Mouse (Mus musculus) small intestine, adult 2 months (tissue): Measurements from ENCODE around the gene Fbxo48. TPM values are rescaled to one million over a fixed set of nuclear protein-coding genes. Genes with fewer than 3 reads are reported as not detected.

Experiments used
- H3K27ac ChIP-seq: fragments of 200-500 bp; 2 replicates; pipeline ENCODE4 v1.5.1; 2012; ENCODE audit warnings: low read depth, low read length, control low read depth, inconsistent platforms; ENCODE audit not compliant: insufficient read depth
- H3K27me3 ChIP-seq: fragments of 200-500 bp; 2 replicates; pipeline ENCODE4 v1.6.1; 2012; ENCODE audit warnings: mild to moderate bottlenecking, moderate library complexity, low read length, inconsistent platforms; ENCODE audit not compliant: control insufficient read depth, insufficient read depth
- H3K36me3 ChIP-seq: fragments of 200-500 bp; 2 replicates; pipeline ENCODE4 v1.6.1; 2012; ENCODE audit warnings: mild to moderate bottlenecking, low read length, control low read depth, inconsistent platforms; ENCODE audit not compliant: control insufficient read depth, insufficient read depth
- H3K4me1 ChIP-seq: fragments of 200-500 bp; 2 replicates; pipeline ENCODE4 v1.6.1; 2012; ENCODE audit warnings: low read length, inconsistent platforms, mixed read lengths; ENCODE audit not compliant: control insufficient read depth, insufficient read depth, insufficient read length
- H3K4me3 ChIP-seq: fragments of 200-500 bp; 2 replicates; pipeline ENCODE4 v1.5.1; 2012; ENCODE audit warnings: low read depth, mild to moderate bottlenecking, control low read depth, inconsistent platforms, low read length, moderate library complexity
- CTCF ChIP-seq: fragments of 200-500 bp; IDR thresholded peaks from 2 replicates; pipeline ENCODE4 v1.5.1; 2012; ENCODE audit warnings: low read depth, mild to moderate bottlenecking, control low read depth, inconsistent platforms, low read length, moderate library complexity, mixed read lengths; ENCODE audit not compliant: insufficient replicate concordance, insufficient read length; ENCODE audit errors: extremely low read depth
- POLR2A ChIP-seq: fragments of 200-500 bp; IDR thresholded peaks from 2 replicates; pipeline ENCODE4 v1.6.1; 2012; ENCODE audit warnings: low read depth, mild to moderate bottlenecking, control low read depth, inconsistent platforms, low read length, moderate library complexity
- WGBS: fragments of 180-500 bp; shearing (Covaris S2); methylation state at CpG from one replicate; pipeline ENCODE4 v1.1.7; 2018; 5-methylcytosine and 5-hydroxymethylcytosine counted together
- polyA plus RNA-seq: library from polyadenylated mRNA; depleted of rRNA; stranded (reverse); fragments of >200 nt; gene quantifications from 2 replicates; pipeline ENCODE4 v1.2.3, GENCODE M21; 2012

Fbxo48 gene
- polyA plus RNA-seq, 1 experiment = 0.16 TPM

GRCm38 (mm10) chr11:16950226-16950975 is 774 bp upstream of the Fbxo48 start:
- Histone ChIP-seq H3K4me1 (0 out of 2 replicates have a peak, but pooled peaks cover 2% of the 10 kb centered on the region), H3K4me3 (peak overlapping the region; percentile 67), H3K36me3 (no peaks in the 10 kb centered on the region), H3K27me3 (no peaks in the 10 kb centered on the region), H3K27ac (0 out of 2 replicates have a peak overlapping the region, but pooled peaks have one; percentile 6)
- no peak for TF ChIP-seq POLR2A
- no peak for TF ChIP-seq CTCF
- 5% methylated on average over 13 of the region's 13 CpGs for WGBS

- H3K27me3 ChIP-seq = no peaks in the 10 kb centered on the region
- under 1% methylated on average over 9 of the region's 9 CpGs for WGBS
- H3K27ac ChIP-seq = no peak overlapping the region
- TF ChIP-seq POLR2A (no peak), CTCF (no peak)
- no peaks in the 10 kb centered on the region for H3K36me3 ChIP-seq
- no peaks in the 10 kb centered on the region for H3K4me1 ChIP-seq
- H3K4me3 ChIP-seq = peak overlapping the region; percentile 96
Measured at GRCm38 (mm10) chr11:16951761-16952010, 511 bp downstream of the Fbxo48 start.

- no peaks in the 10 kb centered on the region for H3K27me3 ChIP-seq
- no peak overlapping the region for H3K27ac ChIP-seq
- no peak for TF ChIP-seq CTCF
- no peak for TF ChIP-seq POLR2A
- H3K4me3 ChIP-seq = no peak overlapping the region
- H3K36me3 ChIP-seq = no peaks in the 10 kb centered on the region
- 79% methylated on average over 6 of the region's 6 CpGs for WGBS
- H3K4me1 ChIP-seq = no peaks in the 10 kb centered on the region
Measured at GRCm38 (mm10) chr11:16956115-16956862, 5.1 kb downstream of the Fbxo48 start.

- Histone ChIP-seq H3K27ac (no peak overlapping the region), H3K4me1 (no peaks in the 10 kb centered on the region), H3K27me3 (no peaks in the 10 kb centered on the region), H3K4me3 (no peak overlapping the region), H3K36me3 (no peaks in the 10 kb centered on the region)
- TF ChIP-seq POLR2A = no peak
- TF ChIP-seq CTCF = no peak
- WGBS = 87% methylated on average over 6 of the region's 6 CpGs
Measured at GRCm38 (mm10) chr11:16957030-16957429, 5.9 kb downstream of the Fbxo48 start.

GRCm38 (mm10) chr11:16958520-16958919 is 7.3 kb downstream of the Fbxo48 start:
- no peak overlapping the region for H3K27ac ChIP-seq
- 22% methylated on average over 1 of the region's 1 CpGs for WGBS
- H3K4me1 ChIP-seq = no peaks in the 10 kb centered on the region
- TF ChIP-seq CTCF = no peak
- no peak for TF ChIP-seq POLR2A
- no peak overlapping the region for H3K4me3 ChIP-seq
- H3K36me3 ChIP-seq = no peaks in the 10 kb centered on the region
- H3K27me3 ChIP-seq = no peaks in the 10 kb centered on the region

- no peak overlapping the region for H3K4me3 ChIP-seq
- no peak overlapping the region for H3K27ac ChIP-seq
- H3K36me3 ChIP-seq = no peaks in the 10 kb centered on the region
- H3K27me3 ChIP-seq = no peaks in the 10 kb centered on the region
- 26% methylated on average over 2 of the region's 2 CpGs for WGBS
- no peaks in the 10 kb centered on the region for H3K4me1 ChIP-seq
- TF ChIP-seq POLR2A = no peak
- TF ChIP-seq CTCF = no peak
Measured at GRCm38 (mm10) chr11:16967806-16968205, 16.6 kb downstream of the Fbxo48 start.

- TF ChIP-seq POLR2A (no peak), CTCF (no peak)
- H3K4me3 ChIP-seq = no peak overlapping the region
- H3K4me1 ChIP-seq = no peaks in the 10 kb centered on the region
- no peak overlapping the region for H3K27ac ChIP-seq
- H3K36me3 ChIP-seq = 0 out of 2 replicates have a peak, but pooled peaks cover 2% of the 10 kb centered on the region
- H3K27me3 ChIP-seq = no peaks in the 10 kb centered on the region
- 31% methylated on average over 2 of the region's 2 CpGs for WGBS
Measured at GRCm38 (mm10) chr11:16969650-16970049, 18.5 kb downstream of the Fbxo48 start.
